Mouse (Mus musculus) heart, adult 8-10 months (tissue): ENCODE measurements around the gene Dhh. TPM values are rescaled to one million over a fixed set of nuclear protein-coding genes. Genes with fewer than 3 reads are reported as not detected.
"Not testable (repeated sequence)": the region's sequence is repeated elsewhere in the genome, so short reads cannot be mapped to it uniquely, and the experiment has no call there.

Source experiments
- DNase-seq: peaks from one replicate; pipeline ENCODE4 v3.0.0; 2022; ENCODE audit warnings: low spot score
- total RNA-seq, 4 experiments: library from RNA; stranded (reverse); gene quantifications; 2 replicates each; pipeline ENCODE4 v1.2.4; 2022

Dhh gene
- 1 to 10 TPM in 2 of 4 experiments, under 1 TPM in 2; 0.72 to 1.6 (median 1.0) TPM for total RNA-seq

- DNase-seq = no peak
Observed at GRCm38 (mm10) chr15:98897928-98898800, at the start of gene Dhh. Dhh (minus strand) TSS chr15:98898540.

GRCm38 (mm10) chr15:98947884-98948283, 49.5 kb upstream of the Dhh start:
- DNase-seq = no peak

- no peak for DNase-seq
Observed at GRCm38 (mm10) chr15:98943133-98943532, 44.8 kb upstream of the Dhh start.

DNA sequence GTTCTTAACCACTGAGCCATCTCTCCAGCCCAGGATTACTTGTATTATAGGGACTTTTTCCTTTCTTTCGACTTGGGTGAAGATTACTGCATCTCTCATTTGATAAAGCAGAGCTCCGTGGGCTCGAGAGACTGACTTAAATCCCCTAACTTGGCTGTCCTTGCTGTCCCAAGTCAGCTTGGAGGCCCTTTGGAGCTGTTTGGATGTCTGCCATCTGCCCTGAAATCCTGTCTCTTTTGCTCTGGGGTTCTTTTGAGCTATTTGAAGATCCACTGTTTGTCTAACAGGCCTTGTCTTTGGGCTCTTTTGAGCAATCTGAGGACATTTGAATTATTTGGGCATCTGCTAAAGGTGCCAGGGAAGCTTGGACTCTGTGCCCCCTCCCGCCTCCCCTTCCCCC, 43.7 kb upstream of the Dhh start:
- DNase-seq = no peak

DNA sequence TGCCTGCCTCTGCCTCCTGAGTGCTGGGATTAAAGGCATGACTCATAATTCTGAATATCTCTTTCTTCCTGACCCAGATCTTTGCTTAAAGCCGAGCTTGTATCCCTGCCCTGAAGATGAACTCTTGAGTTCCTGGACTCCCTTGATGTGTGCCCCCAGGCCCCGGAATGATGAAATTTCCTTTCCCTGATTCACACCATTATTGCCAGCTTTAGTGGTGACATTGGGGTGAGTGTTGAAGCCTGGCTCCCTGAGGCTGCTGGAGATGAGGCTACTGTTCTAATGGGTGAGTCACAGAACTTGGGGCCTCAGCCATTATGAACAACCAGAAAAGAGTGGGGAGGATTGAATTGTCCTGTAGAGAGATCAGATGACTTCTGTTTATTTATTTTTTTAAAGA, 43.2 kb upstream of the Dhh start:
- no peak for DNase-seq

DNA sequence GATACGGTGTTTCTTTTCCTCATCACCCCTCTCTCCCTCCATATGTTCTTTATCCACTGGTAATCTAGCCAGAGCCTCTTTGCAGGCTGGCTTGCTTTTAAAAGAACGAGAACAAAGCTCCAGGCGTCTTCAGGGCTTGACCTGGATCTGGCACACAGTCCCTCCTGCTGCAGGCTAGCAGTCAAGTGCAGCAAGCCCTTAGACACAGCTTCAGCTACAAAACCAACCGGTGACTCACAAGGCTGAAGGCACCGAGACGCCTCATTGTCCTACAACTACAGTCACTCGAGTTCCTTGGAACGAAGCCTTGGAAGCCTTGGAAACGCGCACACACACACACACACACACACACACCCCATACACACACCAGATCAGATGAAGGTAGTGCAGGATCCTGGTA, 42.5 kb upstream of the Dhh start:
- no peak for DNase-seq

- peak; percentile 88 for DNase-seq
Observed at GRCm38 (mm10) chr15:98934217-98934839, 36.0 kb upstream of the Dhh start, which contains the start of gene Tuba1b. Tuba1b (minus strand) TSS chr15:98934565.

- DNase-seq = peak; percentile 93
Observed at GRCm38 (mm10) chr15:98933833-98934216, 35.5 kb upstream of the Dhh start.

GRCm38 (mm10) chr15:98933004-98933671, 34.8 kb upstream of the Dhh start:
- DNase-seq = not testable (repeated sequence)

DNA sequence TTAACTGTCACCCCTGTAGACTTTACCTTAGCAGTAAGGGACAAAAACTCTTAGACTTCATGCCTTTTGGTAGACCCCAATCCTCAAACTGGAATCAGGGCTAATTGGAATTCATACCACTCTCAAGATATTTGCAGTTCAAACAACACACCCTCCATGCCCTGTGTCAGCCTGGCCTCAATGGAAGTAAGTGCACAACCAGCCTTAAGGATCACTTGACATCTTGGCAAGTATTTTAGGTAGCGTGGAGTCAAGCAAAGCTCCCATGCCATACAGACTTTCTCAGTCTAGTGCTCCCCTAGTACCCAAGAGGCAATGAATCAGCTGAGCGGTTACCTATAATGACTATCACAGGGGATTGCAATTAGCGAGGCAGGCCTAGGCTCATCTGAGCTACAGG, 32.7 kb upstream of the Dhh start:
- no peak for DNase-seq

- no peak for DNase-seq
Observed at GRCm38 (mm10) chr15:98930017-98930734, 31.8 kb upstream of the Dhh start.

DNA sequence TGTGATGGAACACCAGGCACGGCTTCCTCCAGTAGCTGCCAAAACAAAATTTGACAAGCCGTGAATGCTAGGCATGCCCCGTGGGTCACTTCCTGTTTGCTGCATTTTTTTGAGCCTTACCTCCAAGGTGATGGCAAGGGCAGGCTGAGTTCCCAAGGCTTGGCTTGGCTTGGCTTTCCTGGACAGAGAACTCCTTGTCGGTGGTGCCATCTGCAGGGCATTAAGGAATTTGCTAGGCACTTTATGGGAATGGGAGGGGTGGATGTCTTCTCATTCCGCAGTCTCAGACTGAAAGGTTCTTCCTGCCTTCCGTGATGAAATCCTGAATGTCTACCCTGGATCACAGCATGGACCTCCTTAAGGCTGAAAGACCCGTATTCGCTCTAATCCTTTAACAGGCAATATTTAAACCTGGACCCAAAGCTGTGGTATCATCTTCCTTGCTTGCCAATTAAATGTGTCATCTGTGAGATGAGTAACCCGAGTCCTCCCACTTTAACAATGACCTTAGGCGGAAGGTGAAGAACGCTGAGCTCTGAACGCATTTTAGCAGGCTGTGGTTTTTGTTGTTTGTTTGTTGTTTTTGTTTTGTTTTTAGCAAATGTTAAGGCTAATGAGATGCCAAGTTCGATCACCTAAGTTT, 30.4 kb upstream of the Dhh start:
- DNase-seq = peak; percentile 69

GRCm38 (mm10) chr15:98927566-98927965, 29.2 kb upstream of the Dhh start:
- DNase-seq = no peak

- no peak for DNase-seq
Observed at GRCm38 (mm10) chr15:98924682-98925081, 26.3 kb upstream of the Dhh start.

- DNase-seq = no peak
Observed at GRCm38 (mm10) chr15:98923031-98923537, 24.7 kb upstream of the Dhh start.

DNA sequence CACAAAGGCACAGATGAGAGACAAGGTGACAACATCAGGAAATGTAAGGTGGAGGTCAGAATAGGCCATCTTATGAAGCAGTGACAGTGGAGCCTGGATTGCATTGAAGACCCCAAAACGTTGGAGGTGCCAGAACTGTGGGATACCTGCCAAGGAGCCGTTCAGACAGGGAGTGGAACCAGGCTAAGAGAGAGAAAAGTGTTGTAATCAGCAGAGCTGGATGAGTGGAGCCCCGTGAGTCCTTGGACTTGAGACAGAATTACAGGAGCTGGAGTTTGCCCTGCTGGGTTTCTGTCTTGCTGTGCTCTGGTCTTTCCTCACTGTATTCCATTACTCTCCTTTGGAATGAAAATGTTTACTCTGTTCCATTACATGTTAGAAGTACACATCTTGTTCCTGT, 24.2 kb upstream of the Dhh start:
- no peak for DNase-seq

DNA sequence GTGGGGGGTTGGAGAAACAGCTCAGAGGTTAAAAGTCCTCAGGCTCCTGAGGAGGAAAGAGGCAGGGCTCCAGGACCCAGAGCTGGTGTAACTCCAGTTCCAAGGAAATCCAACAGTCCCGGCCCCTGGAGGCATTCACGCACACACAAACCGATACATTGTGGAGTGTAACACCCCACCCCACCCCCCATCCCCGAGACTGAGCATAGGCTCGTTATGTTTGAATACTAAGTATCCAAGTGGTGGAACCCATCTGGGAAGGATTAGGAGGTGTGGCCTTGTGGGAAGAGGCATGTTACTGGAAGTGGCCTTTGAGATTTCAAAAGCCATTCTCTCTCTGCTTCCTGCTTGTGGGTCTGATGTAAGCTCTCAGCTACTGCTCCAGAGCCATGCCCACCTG, 23.2 kb upstream of the Dhh start:
- no peak for DNase-seq

DNA sequence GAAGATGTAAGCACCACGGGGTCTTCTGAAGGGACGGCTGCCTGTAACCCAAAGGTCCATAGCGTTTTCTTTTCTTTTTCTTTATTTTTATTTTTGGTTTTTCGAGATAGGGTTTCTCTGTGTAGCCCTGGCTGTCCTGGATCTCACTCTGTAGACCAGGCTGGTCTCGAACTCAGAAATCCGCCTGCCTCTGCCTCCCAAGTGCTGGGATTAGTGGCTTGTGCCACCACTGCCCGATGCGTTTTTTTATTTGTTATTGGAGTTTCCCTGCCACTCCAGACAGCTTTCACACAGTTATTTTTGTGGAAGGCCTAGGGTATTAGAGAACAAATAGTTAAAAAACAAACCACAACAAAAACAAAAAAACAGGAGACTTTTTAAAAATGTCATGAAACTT, 20.2 kb upstream of the Dhh start:
- DNase-seq = not testable (repeated sequence)

GRCm38 (mm10) chr15:98917538-98918498, 19.5 kb upstream of the Dhh start, which contains the start of gene Lmbr1l:
Lmbr1l (minus strand) TSS chr15:98918231.
- DNase-seq = peak; percentile 99

GRCm38 (mm10) chr15:98917091-98917490, 18.8 kb upstream of the Dhh start:
- no peak for DNase-seq
